Mouse (Mus musculus) lung, adult 2 months (tissue): ENCODE data around the gene Anxa6.

ENCODE experiments used
- CTCF ChIP-seq: fragments of 200-500 bp; IDR thresholded peaks from 2 replicates; pipeline ENCODE4 v1.5.1; 2011; ENCODE audit warnings: mild to moderate bottlenecking, low read length, control low read depth; ENCODE audit not compliant: insufficient read depth
- POLR2A ChIP-seq: fragments of 200-500 bp; IDR thresholded peaks from 2 replicates; pipeline ENCODE4 v1.6.1; 2011; ENCODE audit warnings: low read depth, mild to moderate bottlenecking, control low read depth, low read length, borderline replicate concordance; ENCODE audit errors: extremely low read depth

GRCm38 (mm10) chr11:55021859-55022258 is 11.4 kb downstream of the Anxa6 start:
- no peak for TF ChIP-seq CTCF
- no peak for TF ChIP-seq POLR2A
